ENCODE assay signal across 21 mouse cellular contexts in genomic region chr16:5014578-5014977, GRCm38 (mm10). TPM values are rescaled to one million over a fixed set of nuclear protein-coding genes. Genes with fewer than 3 reads are reported as not detected.
DNase-seq lines count a peak whose midpoint lies in the region; ATAC-seq and TF ChIP-seq lines count a peak whose summit lies in the region.
"Had no signal": no experiment of that assay in that cellular context is flagged by ENCODE, and none has a peak within 500 bp of the region (broad histone marks: within the 10 kb centered on the region; RNA-seq: fewer than 3 reads in every experiment).

No protein-coding gene starts in this region.

- no peak overlapping the region for H3K9ac ChIP-seq in forebrain, embryonic 12.5 days
- H3K9ac ChIP-seq in forebrain, postnatal 0 days = no peak overlapping the region
- no peak overlapping the region for H3K9ac ChIP-seq in liver, embryonic 12.5 days
- no peak overlapping the region for H3K9ac ChIP-seq in liver, embryonic 11.5 days (ENCODE audit: low read depth, low read length)
- no peak overlapping the region for H3K9ac ChIP-seq in embryonic facial prominence, embryonic 15.5 days
- H3K9ac ChIP-seq: forebrain, embryonic 13.5 days; heart, embryonic 12.5 days; liver, embryonic 14.5 days; neural tube, embryonic 12.5 days had no signal

- H3K9me3 ChIP-seq in forebrain, embryonic 12.5 days = no peaks in the 10 kb centered on the region
- no peaks in the 10 kb centered on the region for H3K9me3 ChIP-seq in forebrain, postnatal 0 days (ENCODE audit: low read length)
- H3K9me3 ChIP-seq in liver, embryonic 12.5 days (replicated peaks) = no peaks in the 10 kb centered on the region
- H3K9me3 ChIP-seq in liver, embryonic 11.5 days (ENCODE audit: control insufficient read depth, low read length) = no peaks in the 10 kb centered on the region
- H3K9me3 ChIP-seq in embryonic facial prominence, embryonic 15.5 days (replicated peaks) = no peaks in the 10 kb centered on the region
- H3K9me3 ChIP-seq: forebrain, embryonic 13.5 days; heart, embryonic 12.5 days; megakaryocyte, embryonic 14.5 days; neural tube, embryonic 12.5 days had no signal

- 0 out of 2 replicates have a peak overlapping the region, but pooled peaks have one; percentile 53 for H3K27ac ChIP-seq in forebrain, embryonic 12.5 days
- H3K27ac ChIP-seq in forebrain, postnatal 0 days (ENCODE audit: low read depth, low read length) = no peak overlapping the region
- peak overlapping the region; percentile 36; the same call in 1 of the 2 replicates for H3K27ac ChIP-seq in liver, embryonic 12.5 days
- H3K27ac ChIP-seq in liver, embryonic 11.5 days (ENCODE audit: low read depth, low read length) = no peak overlapping the region
- H3K27ac ChIP-seq in embryonic facial prominence, embryonic 15.5 days (replicated peaks) = 0 out of 2 replicates have a peak overlapping the region, but pooled peaks have one; percentile 17
- H3K27ac ChIP-seq: forebrain, embryonic 13.5 days; liver, embryonic 14.5 days; neural tube, embryonic 12.5 days had no signal

- H3K4me3 ChIP-seq in forebrain, embryonic 12.5 days (replicated peaks) = no peak overlapping the region
- H3K4me3 ChIP-seq in forebrain, postnatal 0 days (ENCODE audit: low read depth, low read length) = no peak overlapping the region
- H3K4me3 ChIP-seq in liver, embryonic 12.5 days = no peak overlapping the region
- no peak overlapping the region for H3K4me3 ChIP-seq in liver, embryonic 11.5 days (ENCODE audit: low read depth, low read length)
- no peak overlapping the region for H3K4me3 ChIP-seq in embryonic facial prominence, embryonic 15.5 days (replicated peaks)
- H3K4me3 ChIP-seq: forebrain, embryonic 13.5 days; heart, embryonic 12.5 days; megakaryocyte, embryonic 14.5 days; neural tube, embryonic 12.5 days had no signal

- no peak for TF ChIP-seq CTCF in forebrain, postnatal 0 days (IDR thresholded peaks at IDR 0.05; ENCODE audit: low read depth)

- no peak for DNase-seq in forebrain, postnatal 0 days
- DNase-seq in liver, embryonic 11.5 days (ENCODE audit: low spot score) = no peak
- peak; percentile 52 for DNase-seq in lung, postnatal 36 days
- no peak for DNase-seq in embryo, embryonic 9.5 days (ENCODE audit: extremely low spot score)
- DNase-seq in ovary, postnatal 14 days (ENCODE audit: low spot score) = no peak
- DNase-seq: kidney, adult 9 months; layer of hippocampus, postnatal 36 days; left cerebral cortex, postnatal 4 days; thymus, postnatal 4 days had no signal

- H3K4me1 ChIP-seq in forebrain, embryonic 12.5 days = peaks cover 12% of the 10 kb centered on the region
- 0 out of 2 replicates have a peak, but pooled peaks cover 4% of the 10 kb centered on the region for H3K4me1 ChIP-seq in forebrain, postnatal 0 days (ENCODE audit: insufficient read depth)
- H3K4me1 ChIP-seq in liver, embryonic 12.5 days = peaks cover 39% of the 10 kb centered on the region
- H3K4me1 ChIP-seq in liver, embryonic 11.5 days (replicated peaks; ENCODE audit: control insufficient read depth, insufficient read depth, low read length) = peaks cover 17% of the 10 kb centered on the region
- peaks cover 11% of the 10 kb centered on the region for H3K4me1 ChIP-seq in embryonic facial prominence, embryonic 15.5 days

- no peak overlapping the region for H3K4me2 ChIP-seq in forebrain, embryonic 12.5 days
- H3K4me2 ChIP-seq in forebrain, postnatal 0 days (ENCODE audit: low read depth) = no peak overlapping the region
- H3K4me2 ChIP-seq in liver, embryonic 12.5 days = no peak overlapping the region
- H3K4me2 ChIP-seq in liver, embryonic 11.5 days = no peak overlapping the region
- H3K4me2 ChIP-seq in embryonic facial prominence, embryonic 15.5 days (replicated peaks) = no peak overlapping the region
- H3K4me2 ChIP-seq: heart, embryonic 12.5 days had no signal

- WGBS in forebrain, embryonic 12.5 days = 92% methylated on average over 4 of the region's 4 CpGs
- 92% methylated on average over 4 of the region's 4 CpGs for WGBS in forebrain, postnatal 0 days
- 84% methylated on average over 4 of the region's 4 CpGs for WGBS in liver, embryonic 12.5 days (ENCODE audit: insufficient replicate concordance)
- 82% methylated on average over 4 of the region's 4 CpGs for whole genome bisulfite sequencing in liver, embryonic 11.5 days
- 85% methylated on average over 4 of the region's 4 CpGs for WGBS in embryonic facial prominence, embryonic 15.5 days

- no peaks in the 10 kb centered on the region for H3K27me3 ChIP-seq in forebrain, embryonic 12.5 days
- no peaks in the 10 kb centered on the region for H3K27me3 ChIP-seq in forebrain, postnatal 0 days (ENCODE audit: insufficient read depth, low read length)
- H3K27me3 ChIP-seq in liver, embryonic 12.5 days (replicated peaks) = peaks cover 13% of the 10 kb centered on the region; the same call in 1 of the 2 replicates
- H3K27me3 ChIP-seq in liver, embryonic 11.5 days (replicated peaks; ENCODE audit: control insufficient read depth, insufficient read depth, low read length) = no peaks in the 10 kb centered on the region
- no peaks in the 10 kb centered on the region for H3K27me3 ChIP-seq in embryonic facial prominence, embryonic 15.5 days
- H3K27me3 ChIP-seq: forebrain, embryonic 13.5 days; heart, embryonic 12.5 days; megakaryocyte, embryonic 14.5 days; neural tube, embryonic 12.5 days had no signal

- peaks cover 54% of the 10 kb centered on the region for H3K36me3 ChIP-seq in forebrain, embryonic 12.5 days (replicated peaks)
- H3K36me3 ChIP-seq in forebrain, postnatal 0 days (ENCODE audit: insufficient read depth) = peaks cover 54% of the 10 kb centered on the region
- peaks cover 62% of the 10 kb centered on the region for H3K36me3 ChIP-seq in liver, embryonic 12.5 days
- H3K36me3 ChIP-seq in liver, embryonic 11.5 days (ENCODE audit: control insufficient read depth, insufficient read depth, low read length) = peaks cover 31% of the 10 kb centered on the region
- H3K36me3 ChIP-seq in embryonic facial prominence, embryonic 15.5 days = peaks cover 55% of the 10 kb centered on the region

- no peak for ATAC-seq in forebrain, embryonic 12.5 days (ENCODE audit: low FRiP score)
- ATAC-seq in forebrain, postnatal 0 days = no peak
- no peak for ATAC-seq in liver, embryonic 12.5 days
- ATAC-seq in liver, embryonic 11.5 days (replicated peaks; ENCODE audit: low FRiP score) = no peak
- ATAC-seq in embryonic facial prominence, embryonic 15.5 days (ENCODE audit: insufficient number of reproducible peaks, low FRiP score, low TSS enrichment, low read depth) = no peak
- ATAC-seq: forebrain, embryonic 13.5 days had no signal

RNA-seq across cellular contexts. Expression of gene Rogdi, which starts 1.2 kb away (rescaled TPM):
- 80.2 and 83.5 TPM in 2 replicates for polyA plus RNA-seq in forebrain, embryonic 12.5 days (2016; fragmentation: Nextera tagmentation; extraction: Ambion mirVana)
- 55.3 and 75.3 TPM in 2 replicates for total RNA-seq in forebrain, postnatal 0 days (2014; rRNA removed)
- polyA plus RNA-seq in forebrain, postnatal 0 days (2015; fragmentation: Nextera tagmentation; extraction: Ambion mirVana) = 107 and 130 TPM in 2 replicates
- polyA plus RNA-seq in liver, embryonic 12.5 days (2016; fragmentation: Nextera tagmentation; extraction: Ambion mirVana) = 42.3 and 43.2 TPM in 2 replicates
- 65.2 and 65.9 TPM in 2 replicates for polyA plus RNA-seq in liver, embryonic 11.5 days (2014; fragmentation: Nextera tagmentation; extraction: Ambion mirVana)
- polyA plus RNA-seq in embryonic facial prominence, embryonic 15.5 days (2015; fragmentation: Nextera tagmentation; extraction: Ambion mirVana) = 63.5 and 69.8 TPM in 2 replicates

RNA-seq across cellular contexts. Expression of gene Smim22, which starts 7.5 kb away (rescaled TPM):
- polyA plus RNA-seq in forebrain, embryonic 12.5 days (2016; fragmentation: Nextera tagmentation; extraction: Ambion mirVana) = 1.8 and 2.4 TPM in 2 replicates
- total RNA-seq in forebrain, postnatal 0 days (2014; rRNA removed) = not detected in 2 replicates
- polyA plus RNA-seq in forebrain, postnatal 0 days (2015; fragmentation: Nextera tagmentation; extraction: Ambion mirVana) = 0.87 and 1.8 TPM in 2 replicates
- polyA plus RNA-seq in liver, embryonic 12.5 days (2016; fragmentation: Nextera tagmentation; extraction: Ambion mirVana) = 5.7 and 6.9 TPM in 2 replicates
- 4.3 and 4.8 TPM in 2 replicates for polyA plus RNA-seq in liver, embryonic 11.5 days (2014; fragmentation: Nextera tagmentation; extraction: Ambion mirVana)
- 14.2 and 17.9 TPM in 2 replicates for polyA plus RNA-seq in embryonic facial prominence, embryonic 15.5 days (2015; fragmentation: Nextera tagmentation; extraction: Ambion mirVana)
- total RNA-seq: adrenal gland, adult 18-20 months; heart, postnatal 25 days; layer of hippocampus, postnatal 36 days; left cerebral cortex, postnatal 4 days; monocyte, adult 5-6 weeks had no signal
- polyA plus RNA-seq: C2C12; forebrain, embryonic 13.5 days; neural tube, embryonic 12.5 days had no signal

RNA-seq across cellular contexts. Expression of gene Sept12, which starts 16.9 kb away (rescaled TPM):
- not detected in 2 replicates for polyA plus RNA-seq in forebrain, embryonic 12.5 days (2016; fragmentation: Nextera tagmentation; extraction: Ambion mirVana)
- not detected in 2 replicates for total RNA-seq in forebrain, postnatal 0 days (2014; rRNA removed)
- not detected in 2 replicates for polyA plus RNA-seq in forebrain, postnatal 0 days (2015; fragmentation: Nextera tagmentation; extraction: Ambion mirVana)
- polyA plus RNA-seq in liver, embryonic 12.5 days (2016; fragmentation: Nextera tagmentation; extraction: Ambion mirVana) = 0.11 TPM in 1 of 2 replicates, not detected in the other
- not detected in 2 replicates for polyA plus RNA-seq in liver, embryonic 11.5 days (2014; fragmentation: Nextera tagmentation; extraction: Ambion mirVana)
- not detected in 2 replicates for polyA plus RNA-seq in embryonic facial prominence, embryonic 15.5 days (2015; fragmentation: Nextera tagmentation; extraction: Ambion mirVana)
- total RNA-seq: adrenal gland, adult 18-20 months; heart, postnatal 25 days; layer of hippocampus, postnatal 36 days; left cerebral cortex, postnatal 4 days; monocyte, adult 5-6 weeks had no signal
- polyA plus RNA-seq: C2C12; forebrain, embryonic 13.5 days; heart, embryonic 12.5 days; neural tube, embryonic 12.5 days had no signal

RNA-seq across cellular contexts. Expression of gene Glyr1, which starts 35.1 kb away (rescaled TPM):
- 216 and 238 TPM in 2 replicates for polyA plus RNA-seq in forebrain, embryonic 12.5 days (2016; fragmentation: Nextera tagmentation; extraction: Ambion mirVana)
- total RNA-seq in forebrain, postnatal 0 days (2014; rRNA removed) = 180 and 186 TPM in 2 replicates
- 138 and 157 TPM in 2 replicates for polyA plus RNA-seq in forebrain, postnatal 0 days (2015; fragmentation: Nextera tagmentation; extraction: Ambion mirVana)
- 67.7 and 69.6 TPM in 2 replicates for polyA plus RNA-seq in liver, embryonic 12.5 days (2016; fragmentation: Nextera tagmentation; extraction: Ambion mirVana)
- 84.8 and 96.2 TPM in 2 replicates for polyA plus RNA-seq in liver, embryonic 11.5 days (2014; fragmentation: Nextera tagmentation; extraction: Ambion mirVana)
- polyA plus RNA-seq in embryonic facial prominence, embryonic 15.5 days (2015; fragmentation: Nextera tagmentation; extraction: Ambion mirVana) = 130 and 136 TPM in 2 replicates

RNA-seq across cellular contexts. Expression of gene Ubn1, which starts 35.3 kb away (rescaled TPM):
- 23.8 and 24.8 TPM in 2 replicates for polyA plus RNA-seq in forebrain, embryonic 12.5 days (2016; fragmentation: Nextera tagmentation; extraction: Ambion mirVana)
- total RNA-seq in forebrain, postnatal 0 days (2014; rRNA removed) = 24.2 and 34.9 TPM in 2 replicates
- 4.7 and 7.0 TPM in 2 replicates for polyA plus RNA-seq in forebrain, postnatal 0 days (2015; fragmentation: Nextera tagmentation; extraction: Ambion mirVana)
- polyA plus RNA-seq in liver, embryonic 12.5 days (2016; fragmentation: Nextera tagmentation; extraction: Ambion mirVana) = 13.8 and 15.2 TPM in 2 replicates
- 17.2 and 19.2 TPM in 2 replicates for polyA plus RNA-seq in liver, embryonic 11.5 days (2014; fragmentation: Nextera tagmentation; extraction: Ambion mirVana)
- polyA plus RNA-seq in embryonic facial prominence, embryonic 15.5 days (2015; fragmentation: Nextera tagmentation; extraction: Ambion mirVana) = 20.4 and 23.6 TPM in 2 replicates

Comparison
In these comparisons a context has a peak if more than half of its experiments do, and no peak if none do; other contexts are left out.
1. H3K27ac ChIP-seq: peak in forebrain, embryonic 12.5 days (single experiment), liver, embryonic 12.5 days (single experiment) and embryonic facial prominence, embryonic 15.5 days (single experiment); none in forebrain, postnatal 0 days (single experiment) and liver, embryonic 11.5 days (single experiment).